Mouse (Mus musculus) C2C12 (cell line): Measurements from ENCODE around the gene Cntrl.

Experiments
- CEBPB ChIP-seq: IDR thresholded peaks from one replicate; pipeline ENCODE4 v1.6.1; 2011; ENCODE audit warnings: low read depth, mild to moderate bottlenecking, control low read depth, moderate library complexity
- CTCF ChIP-seq: IDR thresholded peaks from one replicate; pipeline ENCODE4 v1.5.1; 2011; ENCODE audit not compliant: control insufficient read depth, insufficient read depth, insufficient read length
- FOSL1 ChIP-seq: IDR thresholded peaks from one replicate; pipeline ENCODE4 v1.8.0; 2011; ENCODE audit warnings: mild to moderate bottlenecking, low read length; ENCODE audit not compliant: poor library complexity, insufficient read depth, severe bottlenecking
- MYOD1 ChIP-seq: IDR thresholded peaks from one replicate; pipeline ENCODE4 v1.6.1; 2011; ENCODE audit warnings: low read depth; ENCODE audit not compliant: control insufficient read depth, insufficient read length

DNA sequence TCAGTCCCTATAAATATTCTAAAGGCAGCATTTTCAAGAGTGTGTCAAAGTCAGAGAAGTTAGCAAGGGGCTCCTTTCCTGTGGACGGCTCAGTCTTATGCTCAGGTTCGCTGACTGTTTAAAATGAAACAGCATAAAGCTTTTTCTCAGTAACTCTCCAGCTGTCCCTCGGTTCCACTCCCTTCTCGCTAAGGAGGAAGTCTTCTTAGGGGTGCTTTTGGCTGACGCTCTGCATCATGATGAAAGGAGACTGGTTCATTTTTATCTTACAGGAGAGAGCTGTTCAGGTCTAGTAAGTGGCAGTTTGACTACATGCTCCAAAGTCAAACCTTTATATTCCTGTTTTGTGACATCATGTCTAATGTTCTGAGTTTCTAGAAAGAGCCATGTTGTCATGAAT is 79.6 kb downstream of the Cntrl start:
- no peak for TF ChIP-seq CTCF
- TF ChIP-seq MYOD1: no peak
- no peak for TF ChIP-seq CEBPB
- TF ChIP-seq FOSL1: no peak
